Mouse (Mus musculus) lung, adult 2 months (tissue): ENCODE data around the gene Zkscan1.

Source experiments
- CTCF ChIP-seq: fragments of 200-500 bp; IDR thresholded peaks from 2 replicates; pipeline ENCODE4 v1.5.1; 2011; ENCODE audit warnings: mild to moderate bottlenecking, low read length, control low read depth; ENCODE audit not compliant: insufficient read depth
- POLR2A ChIP-seq: fragments of 200-500 bp; IDR thresholded peaks from 2 replicates; pipeline ENCODE4 v1.6.1; 2011; ENCODE audit warnings: low read depth, mild to moderate bottlenecking, control low read depth, low read length, borderline replicate concordance; ENCODE audit errors: extremely low read depth

GRCm38 (mm10) chr5:138090271-138090670, 5.4 kb downstream of the Zkscan1 start:
- peak; percentile 56 for TF ChIP-seq CTCF
- no peak for TF ChIP-seq POLR2A
